Mouse (Mus musculus): ENCODE measurements around the gene Ugt1a6b. TPM values are rescaled to one million over a fixed set of nuclear protein-coding genes. Genes with fewer than 3 reads are reported as not detected.
A peak's percentile ranks its signal among the peaks of the same experiment; 100 is the strongest.
"Not testable (repeated sequence)": the region's sequence is repeated elsewhere in the genome, so short reads cannot be mapped to it uniquely, and the experiment has no call there.

Ugt1a6b gene
- 5.2 and 6.7 TPM in 2 replicates for polyA plus RNA-seq (2015; fragmentation: Nextera tagmentation; extraction: Ambion mirVana)

DNA sequence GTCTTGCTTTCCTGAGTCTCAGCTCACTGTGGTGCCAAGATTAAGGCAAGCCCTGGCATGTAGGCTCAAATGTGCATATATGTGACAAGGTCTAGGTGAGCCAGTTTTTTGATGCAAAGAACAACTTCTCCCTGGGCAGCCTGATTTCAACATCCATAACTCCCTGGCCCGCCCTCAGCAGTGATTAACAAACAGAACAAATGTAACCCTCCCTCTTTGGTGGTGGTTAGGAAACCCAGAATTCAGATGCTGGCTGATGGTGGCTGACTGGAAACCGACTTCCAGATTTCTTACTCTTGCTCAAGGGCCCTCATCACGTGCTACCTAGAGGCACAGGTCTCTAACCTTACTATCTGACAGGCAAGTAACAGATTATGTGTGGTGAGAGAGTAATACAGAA, at the start of gene Ugt1a6b:
Ugt1a6b (plus strand) TSS at position 234 of the 400 bp plus-strand sequence.
- H3K27me3 ChIP-seq (ENCODE audit: control insufficient read depth, insufficient read depth, low read length); H3K4me3 ChIP-seq (ENCODE audit: low read depth, low read length); H3K9ac ChIP-seq (ENCODE audit: low read length); H3K4me2 ChIP-seq (replicated peaks; ENCODE audit: low read depth); DNase-seq (ENCODE audit: low spot score); H3K4me1 ChIP-seq (replicated peaks; ENCODE audit: control insufficient read depth, insufficient read depth); H3K9me3 ChIP-seq (ENCODE audit: control insufficient read depth, low read length); H3K36me3 ChIP-seq (ENCODE audit: control insufficient read depth, insufficient read depth, low read length): not testable (repeated sequence)
- WGBS: 30% methylated on average over 3 of the region's 3 CpGs
- peak; percentile 41; the same call in 1 of the 2 replicates for ATAC-seq (ENCODE audit: low FRiP score, low TSS enrichment)
- H3K27ac ChIP-seq (replicated peaks): peak within 1 kb of the TSS; percentile 70

DNA sequence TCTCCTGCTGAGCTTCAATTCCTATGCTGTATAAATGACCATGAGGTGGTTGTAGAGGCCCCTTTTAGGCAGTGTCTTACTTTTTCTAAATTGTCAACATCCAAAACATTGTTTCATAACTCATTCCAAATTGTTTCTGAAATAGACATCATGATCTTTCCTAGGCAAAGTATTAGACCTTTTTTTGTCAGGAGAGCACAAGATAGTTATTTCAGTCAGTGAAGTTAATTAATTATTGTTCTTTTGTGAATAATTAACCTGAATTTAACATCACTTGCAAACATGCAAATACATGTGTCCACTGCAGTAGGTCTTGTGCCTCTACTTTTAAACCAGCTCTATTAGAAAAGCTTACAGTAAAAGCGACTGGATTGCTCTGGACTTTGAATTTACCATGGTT, 48.0 kb upstream of the Ugt1a6b start, which contains the start of gene Ugt1a10:
Ugt1a10 (plus strand) TSS at position 301 of the 400 bp plus-strand sequence.
- no peak within 1 kb of the TSS for H3K4me2 ChIP-seq (replicated peaks; ENCODE audit: low read depth)
- H3K4me1 ChIP-seq (replicated peaks; ENCODE audit: control insufficient read depth, insufficient read depth): no peaks in the 10 kb centered on the region
- no peak within 1 kb of the TSS for H3K4me3 ChIP-seq (ENCODE audit: low read depth, low read length)
- H3K27me3 ChIP-seq (ENCODE audit: control insufficient read depth, insufficient read depth, low read length): no peaks in the 10 kb centered on the region
- 71% methylated on average over 1 of the region's 1 CpGs for WGBS
- DNase-seq (ENCODE audit: low spot score): no peak
- no peaks in the 10 kb centered on the region for H3K36me3 ChIP-seq (ENCODE audit: control insufficient read depth, insufficient read depth, low read length)
- no peak within 1 kb of the TSS for H3K27ac ChIP-seq (replicated peaks)
- no peaks in the 10 kb centered on the region for H3K9me3 ChIP-seq (ENCODE audit: control insufficient read depth, low read length)
- TF ChIP-seq EP300 (optimal IDR thresholded peaks at IDR 0.05) (no peak), CTCF (IDR thresholded peaks at IDR 0.05; ENCODE audit: low read depth) (no peak)
- ATAC-seq (ENCODE audit: low FRiP score, low TSS enrichment): no peak
- no peak within 1 kb of the TSS for H3K9ac ChIP-seq (ENCODE audit: low read length)

DNA sequence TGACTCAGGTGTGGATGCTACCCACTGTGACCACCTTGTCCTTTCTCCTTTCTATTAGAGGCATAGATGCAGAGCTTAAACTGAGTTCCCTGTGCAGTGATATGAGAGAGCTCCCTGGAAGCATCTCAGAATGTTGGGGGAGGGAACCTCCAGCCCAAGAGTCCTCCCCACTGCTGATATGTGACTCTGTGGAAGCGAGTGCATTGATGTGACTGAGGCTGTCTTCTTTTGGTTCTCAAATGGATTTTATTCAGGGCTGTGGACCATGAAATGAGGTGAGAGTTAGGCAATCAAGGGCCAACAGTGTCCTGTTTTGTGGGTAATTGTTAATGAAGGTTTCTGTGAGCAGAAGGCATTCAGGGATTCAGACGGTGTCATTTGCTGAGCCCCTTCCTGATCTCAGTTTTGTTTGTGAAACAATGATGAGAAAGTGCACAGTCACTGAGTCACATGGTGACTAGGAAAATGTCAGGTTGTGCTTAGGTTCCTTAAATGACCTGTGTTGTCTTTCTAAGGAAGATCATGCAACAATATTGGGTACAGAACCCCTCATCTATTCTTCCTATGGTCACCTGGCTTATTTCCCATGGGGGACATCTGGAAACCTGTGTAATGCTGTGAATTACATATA, 36.5 kb upstream of the Ugt1a6b start:
- not testable (repeated sequence) for H3K9me3 ChIP-seq (ENCODE audit: control insufficient read depth, low read length); DNase-seq (ENCODE audit: low spot score); H3K36me3 ChIP-seq (ENCODE audit: control insufficient read depth, insufficient read depth, low read length); H3K4me2 ChIP-seq (replicated peaks; ENCODE audit: low read depth); ATAC-seq (ENCODE audit: low FRiP score, low TSS enrichment); H3K27ac ChIP-seq (replicated peaks); H3K27me3 ChIP-seq (ENCODE audit: control insufficient read depth, insufficient read depth, low read length); H3K4me3 ChIP-seq (ENCODE audit: low read depth, low read length); H3K9ac ChIP-seq (ENCODE audit: low read length); H3K4me1 ChIP-seq (replicated peaks; ENCODE audit: control insufficient read depth, insufficient read depth)
- WGBS: 69% methylated on average over 1 of the region's 2 CpGs

DNA sequence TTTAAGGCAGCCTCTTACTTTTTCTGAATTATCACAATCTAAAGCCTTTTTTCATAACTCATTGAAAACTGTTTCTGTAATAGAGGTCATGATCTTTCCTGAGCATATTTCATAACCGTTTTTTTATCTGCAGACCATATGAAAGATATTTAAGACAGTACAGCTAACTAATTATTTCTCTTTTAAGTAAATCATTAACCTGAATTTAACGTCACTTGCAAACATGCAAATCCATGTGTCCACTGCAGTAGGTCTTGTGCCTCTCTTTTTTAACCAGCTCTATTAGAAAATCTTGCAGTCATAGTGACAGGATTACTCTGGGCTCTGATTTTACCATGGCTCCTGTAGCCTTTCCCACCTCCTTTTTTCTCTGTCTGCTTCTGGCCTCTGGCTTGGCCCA, 32.6 kb upstream of the Ugt1a6b start, which contains the start of gene Ugt1a9:
Ugt1a9 (plus strand) TSS at position 306 of the 400 bp plus-strand sequence.
- ATAC-seq (ENCODE audit: low FRiP score, low TSS enrichment) (no peak), DNase-seq (ENCODE audit: low spot score) (no peak)
- no peaks in the 10 kb centered on the region for H3K4me1 ChIP-seq (replicated peaks; ENCODE audit: control insufficient read depth, insufficient read depth)
- H3K4me2 ChIP-seq (replicated peaks; ENCODE audit: low read depth): no peak within 1 kb of the TSS
- H3K9me3 ChIP-seq (ENCODE audit: control insufficient read depth, low read length): no peaks in the 10 kb centered on the region
- no peak within 1 kb of the TSS for H3K27ac ChIP-seq (replicated peaks)
- H3K9ac ChIP-seq (ENCODE audit: low read length): no peak within 1 kb of the TSS
- TF ChIP-seq EP300 (optimal IDR thresholded peaks at IDR 0.05) (no peak), CTCF (IDR thresholded peaks at IDR 0.05; ENCODE audit: low read depth) (no peak)
- no peak within 1 kb of the TSS for H3K4me3 ChIP-seq (ENCODE audit: low read depth, low read length)
- WGBS: 33% methylated on average over 2 of the region's 2 CpGs
- no peaks in the 10 kb centered on the region for H3K36me3 ChIP-seq (ENCODE audit: control insufficient read depth, insufficient read depth, low read length)
- no peaks in the 10 kb centered on the region for H3K27me3 ChIP-seq (ENCODE audit: control insufficient read depth, insufficient read depth, low read length)

DNA sequence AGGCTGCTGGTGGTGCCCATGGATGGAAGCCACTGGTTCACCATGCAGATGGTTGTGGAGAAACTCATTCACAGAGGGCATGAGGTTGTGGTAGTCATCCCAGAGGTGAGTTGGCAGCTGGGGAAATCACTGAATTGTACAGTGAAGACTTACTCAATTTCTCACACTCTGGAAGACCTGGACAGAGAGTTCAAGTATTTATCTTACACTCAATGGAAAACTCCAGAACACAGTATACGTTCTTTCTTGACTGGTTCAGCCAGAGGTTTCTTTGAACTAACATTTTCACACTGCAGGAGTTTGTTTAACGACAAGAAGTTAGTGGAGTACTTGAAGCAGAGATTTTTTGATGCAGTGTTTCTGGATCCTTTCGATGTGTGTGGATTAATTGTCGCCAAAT, 32.1 kb upstream of the Ugt1a6b start:
- no peak for ATAC-seq (ENCODE audit: low FRiP score, low TSS enrichment)
- no peak for TF ChIP-seq EP300 (optimal IDR thresholded peaks at IDR 0.05)
- TF ChIP-seq CTCF (IDR thresholded peaks at IDR 0.05; ENCODE audit: low read depth): no peak
- H3K4me3 ChIP-seq (ENCODE audit: low read depth, low read length): no peak overlapping the region
- no peak overlapping the region for H3K9ac ChIP-seq (ENCODE audit: low read length)
- no peak for DNase-seq (ENCODE audit: low spot score)
- WGBS: 68% methylated on average over 4 of the region's 4 CpGs
- H3K36me3 ChIP-seq (ENCODE audit: control insufficient read depth, insufficient read depth, low read length): no peaks in the 10 kb centered on the region
- no peak overlapping the region for H3K4me2 ChIP-seq (replicated peaks; ENCODE audit: low read depth)
- no peak overlapping the region for H3K27ac ChIP-seq (replicated peaks)
- no peaks in the 10 kb centered on the region for H3K4me1 ChIP-seq (replicated peaks; ENCODE audit: control insufficient read depth, insufficient read depth)
- H3K27me3 ChIP-seq (ENCODE audit: control insufficient read depth, insufficient read depth, low read length): no peaks in the 10 kb centered on the region
- H3K9me3 ChIP-seq (ENCODE audit: control insufficient read depth, low read length): no peaks in the 10 kb centered on the region

DNA sequence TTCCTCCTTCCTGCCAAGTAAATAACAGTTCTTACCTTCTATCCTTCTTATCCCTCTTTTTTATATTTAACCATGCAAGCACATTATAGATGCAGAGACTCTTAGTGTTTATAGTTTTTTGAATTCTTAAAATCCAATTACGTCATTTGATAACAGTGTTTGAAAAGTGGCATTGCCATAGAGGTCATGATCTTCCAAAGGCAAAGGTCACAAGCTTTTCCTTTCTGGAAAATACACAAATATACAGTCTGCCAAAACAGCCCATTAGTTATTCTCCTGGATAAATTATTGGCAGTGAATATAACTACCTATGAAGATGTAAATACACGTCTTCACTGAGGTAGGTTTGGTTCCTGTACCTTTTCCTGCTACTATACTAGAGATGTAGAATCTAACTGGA, 28.6 kb upstream of the Ugt1a6b start:
- no peaks in the 10 kb centered on the region for H3K9me3 ChIP-seq (ENCODE audit: control insufficient read depth, low read length)
- ATAC-seq (ENCODE audit: low FRiP score, low TSS enrichment) (no peak), DNase-seq (ENCODE audit: low spot score) (no peak)
- 74% methylated on average over 2 of the region's 2 CpGs for WGBS
- no peaks in the 10 kb centered on the region for H3K36me3 ChIP-seq (ENCODE audit: control insufficient read depth, insufficient read depth, low read length)
- H3K27me3 ChIP-seq (ENCODE audit: control insufficient read depth, insufficient read depth, low read length): no peaks in the 10 kb centered on the region
- H3K9ac ChIP-seq (ENCODE audit: low read length): no peak overlapping the region
- H3K4me2 ChIP-seq (replicated peaks; ENCODE audit: low read depth): no peak overlapping the region
- TF ChIP-seq EP300 (optimal IDR thresholded peaks at IDR 0.05) (no peak), CTCF (IDR thresholded peaks at IDR 0.05; ENCODE audit: low read depth) (no peak)
- no peak overlapping the region for H3K27ac ChIP-seq (replicated peaks)
- H3K4me1 ChIP-seq (replicated peaks; ENCODE audit: control insufficient read depth, insufficient read depth): no peaks in the 10 kb centered on the region
- no peak overlapping the region for H3K4me3 ChIP-seq (ENCODE audit: low read depth, low read length)
